Mouse (Mus musculus): ENCODE measurements around the gene Psmd13. TPM values are rescaled to one million over a fixed set of nuclear protein-coding genes. Genes with fewer than 3 reads are reported as not detected.

Psmd13 gene
- polyA plus RNA-seq, 1 experiment, result 96.6 TPM

GRCm38 (mm10) chr7:140912846-140913482 is 31.2 kb downstream of the Psmd13 start:
- Histone ChIP-seq H3K4me1 (ENCODE audit: control insufficient read depth, insufficient read depth, low read length) (0 out of 2 replicates have a peak, but pooled peaks cover 1% of the 10 kb centered on the region), H3K4me3 (ENCODE audit: insufficient read depth, low read length) (no peak overlapping the region), H3K27ac (ENCODE audit: insufficient read depth, low read length) (no peak overlapping the region)
- TF ChIP-seq POLR2A (IDR thresholded peaks at IDR 0.05; ENCODE audit: extremely low read depth, insufficient read depth, low read length), result no peak
- no peak for TF ChIP-seq CTCF (IDR thresholded peaks at IDR 0.05; ENCODE audit: extremely low read depth, insufficient read depth, low read length)

GRCm38 (mm10) chr7:140914031-140914690 is 32.4 kb downstream of the Psmd13 start:
- TF ChIP-seq CTCF (IDR thresholded peaks at IDR 0.05; ENCODE audit: extremely low read depth, insufficient read depth, low read length), result no peak
- no peak for TF ChIP-seq POLR2A (IDR thresholded peaks at IDR 0.05; ENCODE audit: extremely low read depth, insufficient read depth, low read length)
- 0 out of 2 replicates have a peak, but pooled peaks cover 1% of the 10 kb centered on the region for H3K4me1 ChIP-seq (ENCODE audit: control insufficient read depth, insufficient read depth, low read length)
- no peak overlapping the region for H3K4me3 ChIP-seq (ENCODE audit: insufficient read depth, low read length)
- no peak overlapping the region for H3K27ac ChIP-seq (ENCODE audit: insufficient read depth, low read length)

DNA sequence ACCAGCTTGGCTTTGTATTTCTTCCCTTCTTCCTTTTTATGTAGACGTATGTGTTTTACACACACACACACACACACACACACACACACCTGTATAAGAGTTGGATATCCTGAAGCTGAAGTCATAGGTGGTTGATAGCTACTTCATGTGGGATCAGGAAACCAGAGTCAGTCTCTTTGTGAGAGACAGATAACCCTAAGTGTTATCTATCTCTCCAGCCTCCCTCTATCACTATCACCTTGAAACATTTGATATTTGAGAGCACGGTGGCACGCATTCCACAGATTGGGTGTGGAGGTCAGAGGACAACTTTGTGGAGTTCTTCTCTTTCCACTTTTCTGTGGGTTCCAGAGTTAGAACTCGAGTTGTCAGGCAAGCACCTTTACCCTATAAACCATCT is 38.1 kb downstream of the Psmd13 start:
- H3K27ac ChIP-seq (ENCODE audit: insufficient read depth, low read length), result no peak overlapping the region
- H3K4me1 ChIP-seq (ENCODE audit: control insufficient read depth, insufficient read depth, low read length), result no peaks in the 10 kb centered on the region
- TF ChIP-seq CTCF (IDR thresholded peaks at IDR 0.05; ENCODE audit: extremely low read depth, insufficient read depth, low read length), result no peak

DNA sequence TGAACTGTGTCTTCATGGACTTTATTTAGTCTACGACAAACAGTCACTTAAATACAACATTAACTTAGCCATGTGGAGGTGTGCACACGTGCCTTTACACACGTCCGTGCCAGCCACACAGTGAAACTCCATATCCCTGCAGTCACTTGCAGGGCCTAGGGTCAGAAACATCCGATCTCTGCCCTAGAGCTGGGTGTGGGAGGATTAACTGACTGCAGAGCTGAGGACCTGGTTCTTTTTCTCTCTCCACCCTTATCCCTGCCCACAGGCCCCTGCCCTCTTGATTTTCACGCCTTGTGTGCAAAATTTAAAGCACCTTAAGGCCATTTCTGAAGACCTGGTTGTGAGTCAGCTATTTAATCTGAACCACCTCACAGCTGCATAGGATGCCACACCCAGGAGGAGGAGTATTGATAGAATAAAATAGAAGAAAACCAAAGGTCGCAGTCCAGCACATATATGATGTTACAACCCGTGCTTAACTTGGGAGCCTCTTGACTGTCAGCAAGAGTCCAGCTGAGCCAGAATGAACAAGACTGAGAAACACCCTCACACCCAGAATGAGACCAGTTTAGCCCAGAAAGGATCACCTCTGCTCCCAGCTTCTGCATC is 38.8 kb downstream of the Psmd13 start, which contains the start of gene Nlrp6:
TSS of gene Nlrp6 (plus strand) at position 485 of the 612 bp plus-strand sequence.
- no peaks in the 10 kb centered on the region for H3K4me1 ChIP-seq (ENCODE audit: control insufficient read depth, insufficient read depth, low read length)
- no peak within 1 kb of the TSS for H3K4me3 ChIP-seq (ENCODE audit: insufficient read depth, low read length)
- H3K27ac ChIP-seq (ENCODE audit: insufficient read depth, low read length), result no peak within 1 kb of the TSS
- TF ChIP-seq POLR2A (IDR thresholded peaks at IDR 0.05; ENCODE audit: extremely low read depth, insufficient read depth, low read length) (no peak), CTCF (IDR thresholded peaks at IDR 0.05; ENCODE audit: extremely low read depth, insufficient read depth, low read length) (no peak)

More for the DNA sequence above, 38.1 kb downstream of the Psmd13 start:
- H3K4me3 ChIP-seq (ENCODE audit: insufficient read depth, low read length), result no peak overlapping the region

GRCm38 (mm10) chr7:140921225-140921975 is 39.6 kb downstream of the Psmd13 start:
- Histone ChIP-seq H3K4me1 (ENCODE audit: control insufficient read depth, insufficient read depth, low read length) (no peaks in the 10 kb centered on the region), H3K4me3 (ENCODE audit: insufficient read depth, low read length) (no peak overlapping the region), H3K27ac (ENCODE audit: insufficient read depth, low read length) (no peak overlapping the region)
- TF ChIP-seq CTCF (IDR thresholded peaks at IDR 0.05; ENCODE audit: extremely low read depth, insufficient read depth, low read length) (no peak), POLR2A (IDR thresholded peaks at IDR 0.05; ENCODE audit: extremely low read depth, insufficient read depth, low read length) (no peak)

GRCm38 (mm10) chr7:140922398-140923069 is 40.8 kb downstream of the Psmd13 start:
- TF ChIP-seq POLR2A (IDR thresholded peaks at IDR 0.05; ENCODE audit: extremely low read depth, insufficient read depth, low read length) (no peak), CTCF (IDR thresholded peaks at IDR 0.05; ENCODE audit: extremely low read depth, insufficient read depth, low read length) (no peak)
- no peaks in the 10 kb centered on the region for H3K4me1 ChIP-seq (ENCODE audit: control insufficient read depth, insufficient read depth, low read length)
- no peak overlapping the region for H3K27ac ChIP-seq (ENCODE audit: insufficient read depth, low read length)
- peak overlapping the region; percentile 21 for H3K4me3 ChIP-seq (ENCODE audit: insufficient read depth, low read length)

GRCm38 (mm10) chr7:140923070-140923775 is 41.5 kb downstream of the Psmd13 start:
- Histone ChIP-seq H3K27ac (ENCODE audit: insufficient read depth, low read length) (no peak overlapping the region), H3K4me1 (ENCODE audit: control insufficient read depth, insufficient read depth, low read length) (no peaks in the 10 kb centered on the region), H3K4me3 (ENCODE audit: insufficient read depth, low read length) (peak overlapping the region; percentile 21)
- TF ChIP-seq CTCF (IDR thresholded peaks at IDR 0.05; ENCODE audit: extremely low read depth, insufficient read depth, low read length) (no peak), POLR2A (IDR thresholded peaks at IDR 0.05; ENCODE audit: extremely low read depth, insufficient read depth, low read length) (no peak)

GRCm38 (mm10) chr7:140927181-140927580 is 45.4 kb downstream of the Psmd13 start:
- H3K4me1 ChIP-seq (ENCODE audit: control insufficient read depth, insufficient read depth, low read length), result no peaks in the 10 kb centered on the region
- TF ChIP-seq POLR2A (IDR thresholded peaks at IDR 0.05; ENCODE audit: extremely low read depth, insufficient read depth, low read length) (no peak), CTCF (IDR thresholded peaks at IDR 0.05; ENCODE audit: extremely low read depth, insufficient read depth, low read length) (no peak)
- H3K27ac ChIP-seq (ENCODE audit: insufficient read depth, low read length), result no peak overlapping the region
- H3K4me3 ChIP-seq (ENCODE audit: insufficient read depth, low read length), result no peak overlapping the region

Measured in cortical plate, adult 2 months (tissue).